Mouse (Mus musculus) MEL (cell line): ENCODE measurements around the gene Tango2. TPM values are rescaled to one million over a fixed set of nuclear protein-coding genes. Genes with fewer than 3 reads are reported as not detected.

Experiments used
- DNase-seq: peaks from one replicate; pipeline ENCODE4 v3.0.0; 2011; ENCODE audit warnings: low read depth, low spot score
- H3K27ac ChIP-seq: 2 replicates; pipeline ENCODE4 v1.5.1; 2012; ENCODE audit warnings: low read depth, mild to moderate bottlenecking, control low read depth, low read length, moderate library complexity; ENCODE audit not compliant: control insufficient read depth
- H3K27me3 ChIP-seq, 2 experiments: fragments of 150-350 bp in 1 of 2; sonication (generic) in 1 of 2; 2 replicates each; pipeline ENCODE4 v1.6.1; 2012; ENCODE audit warnings: low read length in 2 of 2, mild to moderate bottlenecking in 2 of 2, improper control_type of control experiment in 1 of 2, moderate library complexity in 1 of 2; ENCODE audit not compliant: insufficient read depth in 2 of 2, control insufficient read depth in 1 of 2
- H3K36me3 ChIP-seq, 2 experiments: 2 replicates each; pipeline ENCODE4 v1.6.1; 2012 to 2014; ENCODE audit warnings: low read length in 2 of 2, improper control_type of control experiment in 1 of 2, inconsistent platforms in 1 of 2, mild to moderate bottlenecking in 1 of 2; ENCODE audit not compliant: insufficient read depth in 2 of 2, control insufficient read depth in 1 of 2
- H3K4me1 ChIP-seq, 2 experiments: fragments of 150-350 bp in 1 of 2; sonication (generic) in 1 of 2; 2 replicates each; pipeline ENCODE4 v1.6.1; 2012; ENCODE audit warnings: low read length in 2 of 2, improper control_type of control experiment in 1 of 2, mild to moderate bottlenecking in 1 of 2; ENCODE audit not compliant: insufficient read depth in 2 of 2, control insufficient read depth in 1 of 2
- H3K4me3 ChIP-seq, 2 experiments: fragments of 150-350 bp in 1 of 2; sonication (generic) in 1 of 2; 2 replicates each; pipeline ENCODE4 v1.5.1; 2012; ENCODE audit warnings: low read depth in 2 of 2, low read length in 2 of 2, mild to moderate bottlenecking in 2 of 2, moderate library complexity in 2 of 2, control low read depth in 1 of 2, improper control_type of control experiment in 1 of 2; ENCODE audit not compliant: control insufficient read depth in 1 of 2, insufficient read depth in 1 of 2
- H3K79me2 ChIP-seq: 2 replicates; pipeline ENCODE4 v1.6.1; 2012; ENCODE audit warnings: mild to moderate bottlenecking, low read length, moderate library complexity; ENCODE audit not compliant: control insufficient read depth, poor library complexity, insufficient read depth
- H3K9ac ChIP-seq: 2 replicates; pipeline ENCODE4 v1.6.1; 2012; ENCODE audit warnings: low read depth, mild to moderate bottlenecking, control low read depth, low read length, moderate library complexity; ENCODE audit not compliant: control insufficient read depth, poor library complexity, severe bottlenecking
- H3K9me3 ChIP-seq: fragments of 150-350 bp; sonication (generic); replicated peaks from 2 replicates; pipeline ENCODE4 v1.6.1; 2012; ENCODE audit warnings: mild to moderate bottlenecking, low read length, improper control_type of control experiment, moderate library complexity; ENCODE audit not compliant: insufficient read depth
- BHLHE40 ChIP-seq: IDR thresholded peaks from 2 replicates; pipeline ENCODE4 v1.6.1; 2012; ENCODE audit warnings: low read depth, mild to moderate bottlenecking, inconsistent platforms, low read length, improper control_type of control experiment, borderline replicate concordance
- CHD2 ChIP-seq: IDR thresholded peaks from 2 replicates; pipeline ENCODE4 v1.6.1; 2011; ENCODE audit warnings: low read length, improper control_type of control experiment
- CTCF ChIP-seq, 3 experiments: IDR thresholded peaks in 2 of 3; conservative IDR thresholded peaks in 1 of 3; 2 replicates each; pipeline ENCODE4 v1.5.1; 2011 to 2012; ENCODE audit warnings: low read length in 3 of 3, low read depth in 2 of 3, mild to moderate bottlenecking in 2 of 3, improper control_type of control experiment in 1 of 3, inconsistent platforms in 1 of 3, mixed read lengths in 1 of 3, moderate library complexity in 1 of 3; ENCODE audit not compliant: control insufficient read depth in 1 of 3, insufficient read depth in 1 of 3, poor library complexity in 1 of 3, severe bottlenecking in 1 of 3
- E2F4 ChIP-seq: IDR thresholded peaks from 2 replicates; pipeline ENCODE4 v1.6.1; 2011; ENCODE audit warnings: low read depth, low read length, improper control_type of control experiment, borderline replicate concordance
- ELF1 ChIP-seq: IDR thresholded peaks from 2 replicates; pipeline ENCODE4 v1.6.1; 2014; ENCODE audit warnings: low read depth, mild to moderate bottlenecking, inconsistent platforms, low read length, improper control_type of control experiment, moderate library complexity
- GATA1 ChIP-seq: IDR thresholded peaks from 2 replicates; pipeline ENCODE4 v1.6.1; 2011; ENCODE audit warnings: low read depth, low read length, improper control_type of control experiment
- HCFC1 ChIP-seq: IDR thresholded peaks from 2 replicates; pipeline ENCODE4 v1.6.1; 2012; ENCODE audit warnings: low read depth, mild to moderate bottlenecking, inconsistent platforms, low read length, improper control_type of control experiment, moderate library complexity
- JUND ChIP-seq: IDR thresholded peaks from 2 replicates; pipeline ENCODE4 v1.6.1; 2011; ENCODE audit warnings: low read depth, mild to moderate bottlenecking, improper control_type of control experiment, low read length
- KAT2A ChIP-seq: conservative IDR thresholded peaks from 2 replicates; pipeline ENCODE4 v1.6.1; 2012; ENCODE audit warnings: low read depth, low read length, improper control_type of control experiment, inconsistent platforms
- MAFK ChIP-seq: IDR thresholded peaks from 2 replicates; pipeline ENCODE4 v1.6.1; 2011; ENCODE audit warnings: low read depth, mild to moderate bottlenecking, low read length, improper control_type of control experiment, borderline replicate concordance
- MAZ ChIP-seq: IDR thresholded peaks from 2 replicates; pipeline ENCODE4 v1.6.1; 2012; ENCODE audit warnings: low read depth, mild to moderate bottlenecking, inconsistent platforms, low read length, improper control_type of control experiment
- MEF2A ChIP-seq: IDR thresholded peaks from 2 replicates; pipeline ENCODE4 v1.6.1; 2014; ENCODE audit warnings: low read depth, mild to moderate bottlenecking, inconsistent platforms, low read length, improper control_type of control experiment; ENCODE audit not compliant: poor library complexity, insufficient replicate concordance, severe bottlenecking; ENCODE audit errors: extremely low read depth
- MXI1 ChIP-seq: IDR thresholded peaks from 2 replicates; pipeline ENCODE4 v1.6.1; 2011; ENCODE audit warnings: mild to moderate bottlenecking, low read depth, low read length, improper control_type of control experiment
- MYB ChIP-seq: IDR thresholded peaks from 2 replicates; pipeline ENCODE4 v1.6.1; 2011; ENCODE audit warnings: mild to moderate bottlenecking, low read depth, low read length, improper control_type of control experiment
- MYC ChIP-seq: IDR thresholded peaks from 2 replicates; pipeline ENCODE4 v1.6.1; 2011; ENCODE audit warnings: low read depth, mild to moderate bottlenecking, low read length, improper control_type of control experiment, moderate library complexity
- NELFE ChIP-seq: IDR thresholded peaks from 2 replicates; pipeline ENCODE4 v1.6.1; 2011; ENCODE audit warnings: low read depth, low read length, improper control_type of control experiment
- POLR2A ChIP-seq, 2 experiments: IDR thresholded peaks; 2 replicates each; pipeline ENCODE4 v1.6.1; 2011 to 2012; ENCODE audit warnings: low read length in 2 of 2, mild to moderate bottlenecking in 2 of 2, control low read depth in 1 of 2, improper control_type of control experiment in 1 of 2, low read depth in 1 of 2, moderate library complexity in 1 of 2; ENCODE audit not compliant: control insufficient read depth in 1 of 2, insufficient read depth in 1 of 2, poor library complexity in 1 of 2
- POLR2AphosphoS2 ChIP-seq: IDR thresholded peaks from 2 replicates; pipeline ENCODE4 v1.6.1; 2011; ENCODE audit warnings: low read length, improper control_type of control experiment
- RCOR1 ChIP-seq: IDR thresholded peaks from 2 replicates; pipeline ENCODE4 v1.6.1; 2012; ENCODE audit warnings: low read depth, mild to moderate bottlenecking, inconsistent platforms, low read length, improper control_type of control experiment
- SIN3A ChIP-seq: IDR thresholded peaks from 2 replicates; pipeline ENCODE4 v1.6.1; 2012; ENCODE audit warnings: low read length, improper control_type of control experiment, inconsistent platforms
- TAL1 ChIP-seq: IDR thresholded peaks from 2 replicates; pipeline ENCODE4 v1.6.1; 2012; ENCODE audit warnings: mild to moderate bottlenecking, inconsistent platforms, low read length, moderate library complexity, mixed read lengths
- TBP ChIP-seq: IDR thresholded peaks from 2 replicates; pipeline ENCODE4 v1.8.0; 2011; ENCODE audit warnings: low read depth, low read length, improper control_type of control experiment
- TCF12 ChIP-seq: IDR thresholded peaks from 2 replicates; pipeline ENCODE4 v1.6.1; 2014; ENCODE audit warnings: low read depth, mild to moderate bottlenecking, inconsistent platforms, low read length, improper control_type of control experiment, moderate library complexity
- USF1 ChIP-seq: IDR thresholded peaks from 2 replicates; pipeline ENCODE4 v1.6.1; 2014; ENCODE audit warnings: low read depth, mild to moderate bottlenecking, inconsistent platforms, low read length, improper control_type of control experiment, moderate library complexity
- USF2 ChIP-seq, 2 experiments: IDR thresholded peaks; 2 replicates each; pipeline ENCODE4 v1.6.1; 2011 to 2012; ENCODE audit warnings: improper control_type of control experiment in 2 of 2, low read length in 2 of 2, borderline replicate concordance in 1 of 2, inconsistent platforms in 1 of 2, low read depth in 1 of 2, mild to moderate bottlenecking in 1 of 2; ENCODE audit not compliant: insufficient read depth in 1 of 2
- ZC3H11A ChIP-seq: IDR thresholded peaks from 2 replicates; pipeline ENCODE4 v1.6.1; 2012; ENCODE audit warnings: low read depth, mild to moderate bottlenecking, inconsistent platforms, low read length, improper control_type of control experiment
- ZKSCAN1 ChIP-seq: IDR thresholded peaks from 2 replicates; pipeline ENCODE4 v1.6.1; 2012; ENCODE audit warnings: low read depth, mild to moderate bottlenecking, inconsistent platforms, low read length, improper control_type of control experiment, moderate library complexity
- ZMIZ1 ChIP-seq: IDR thresholded peaks from 2 replicates; pipeline ENCODE4 v1.6.1; 2012; ENCODE audit warnings: low read depth, mild to moderate bottlenecking, inconsistent platforms, low read length, improper control_type of control experiment, moderate library complexity
- polyA plus RNA-seq, 2 experiments: library from polyadenylated mRNA; stranded (reverse) in 1 of 2; unstranded in 1 of 2; fragments of >175 nt in 1 of 2; fragments of >200 nt in 1 of 2; gene quantifications; 2 replicates each; pipeline versions ENCODE4 v1.2.1 to v1.2.4; 2012; ENCODE audit warnings: low replicate concordance in 2 of 2, low read depth in 1 of 2; ENCODE audit not compliant: insufficient read length in 2 of 2, insufficient read depth in 1 of 2, missing spikeins in 1 of 2
- total RNA-seq: library from RNA; depleted of rRNA; stranded (reverse); fragments of 300-350 nt; gene quantifications from 2 replicates; pipeline ENCODE4 v1.2.3, GENCODE M21; 2012

The Tango2 gene
- total and polyA plus RNA-seq, 3 experiments: 55.9 to 98.3 TPM; not detected in 1

GRCm38 (mm10) chr16:18328524-18328923 is 19.4 kb downstream of the Tango2 start:
- no peak overlapping the region for H3K4me3 ChIP-seq
- DNase-seq: peak; percentile 34
- H3K9ac ChIP-seq: no peak overlapping the region
- no peaks in the 10 kb centered on the region for H3K4me1 ChIP-seq
- no peaks in the 10 kb centered on the region for H3K9me3 ChIP-seq
- no peaks in the 10 kb centered on the region for H3K27me3 ChIP-seq
- TF ChIP-seq RCOR1 (no peak), JUND (no peak), CHD2 (no peak), BHLHE40 (no peak), ZKSCAN1 (no peak), TAL1 (no peak), ELF1 (no peak), ZMIZ1 (no peak), POLR2A (IDR thresholded peaks at IDR 0.05; ENCODE audit: control insufficient read depth in 1 of 2, insufficient read depth in 1 of 2, low read depth in 1 of 2, low read length in 2 of 2, poor library complexity in 1 of 2) (no peak), NELFE (no peak), CTCF (IDR thresholded peaks at IDR 0.05 in 2 of 3, conservative IDR thresholded peaks at IDR 0.05 in 1 of 3; ENCODE audit: control insufficient read depth in 1 of 3, insufficient read depth in 1 of 3, low read depth in 2 of 3, low read length in 3 of 3, poor library complexity in 1 of 3, severe bottlenecking in 1 of 3) (no peak), MYB (no peak), MAZ (no peak), USF2 (IDR thresholded peaks at IDR 0.05; ENCODE audit: borderline replicate concordance in 1 of 2, insufficient read depth in 1 of 2, low read depth in 1 of 2, low read length in 2 of 2) (no peak), ZC3H11A (no peak), SIN3A (no peak), MAFK (no peak), E2F4 (no peak), KAT2A (no peak), MYC (no peak)
- peaks cover 0 to 4% of the 10 kb centered on the region in 2 experiments; a peak in 2 of 4 replicates for H3K36me3 ChIP-seq
- no peak overlapping the region for H3K27ac ChIP-seq
- H3K79me2 ChIP-seq: 0 out of 2 replicates have a peak, but pooled peaks cover 2% of the 10 kb centered on the region

- TF ChIP-seq NELFE: no peak
- TF ChIP-seq CHD2: no peak
- no peak for TF ChIP-seq ZKSCAN1
- no peak for TF ChIP-seq ELF1
- no peak for TF ChIP-seq MAFK
- TF ChIP-seq E2F4: no peak
- TF ChIP-seq MEF2A: no peak
- no peak for TF ChIP-seq SIN3A
- no peak for TF ChIP-seq USF1
- TF ChIP-seq RCOR1: no peak
- TF ChIP-seq POLR2AphosphoS2: no peak
- TF ChIP-seq MXI1: no peak
- no peak for TF ChIP-seq POLR2A (IDR thresholded peaks at IDR 0.05; ENCODE audit: control insufficient read depth in 1 of 2, insufficient read depth in 1 of 2, low read depth in 1 of 2, low read length in 2 of 2, poor library complexity in 1 of 2)
- TF ChIP-seq TCF12: no peak
- no peak for TF ChIP-seq GATA1
- no peak for TF ChIP-seq HCFC1
- no peak for TF ChIP-seq TBP
- no peak for TF ChIP-seq CTCF (IDR thresholded peaks at IDR 0.05 in 2 of 3, conservative IDR thresholded peaks at IDR 0.05 in 1 of 3; ENCODE audit: control insufficient read depth in 1 of 3, insufficient read depth in 1 of 3, low read depth in 2 of 3, low read length in 3 of 3, poor library complexity in 1 of 3, severe bottlenecking in 1 of 3)
- no peak for TF ChIP-seq KAT2A
- TF ChIP-seq, all 39 proteins: peak for 0
- H3K4me3 ChIP-seq: no peak overlapping the region
- H3K4me1 ChIP-seq: no peaks in the 10 kb centered on the region
- H3K36me3 ChIP-seq: peaks cover 0 to under 1% of the 10 kb centered on the region in 2 experiments; a peak in 2 of 4 replicates
- DNase-seq: no peak
- no peaks in the 10 kb centered on the region for H3K27me3 ChIP-seq
- H3K79me2 ChIP-seq: 0 out of 2 replicates have a peak, but pooled peaks cover 2% of the 10 kb centered on the region
- H3K9ac ChIP-seq: no peak overlapping the region
- H3K9me3 ChIP-seq: no peaks in the 10 kb centered on the region
- no peak overlapping the region for H3K27ac ChIP-seq
Measured at GRCm38 (mm10) chr16:18327936-18328335, 20.0 kb downstream of the Tango2 start.
